Mouse (Mus musculus) heart, embryonic 16.5 days (tissue): ENCODE data around the gene Tnks1bp1. TPM values are rescaled to one million over a fixed set of nuclear protein-coding genes. Genes with fewer than 3 reads are reported as not detected.

Source experiments
- ATAC-seq: fragments of 200-750 bp; cut with Nextera tagmentation; replicated peaks from 2 replicates; pipeline ENCODE4 v1.8.0; 2017; ENCODE audit warnings: moderate number of reproducible peaks; ENCODE audit not compliant: insufficient read depth, low FRiP score; ENCODE audit errors: extremely low read depth
- H3K27ac ChIP-seq: fragments of 300-500 bp; sonication (generic); 2 replicates; pipeline ENCODE4 v1.5.1; 2014; ENCODE audit warnings: mild to moderate bottlenecking, low read length, control low read depth, moderate library complexity
- H3K27me3 ChIP-seq: fragments of 300-500 bp; sonication (generic); 2 replicates; pipeline ENCODE4 v1.6.1; 2014; ENCODE audit warnings: low read length, mixed read lengths; ENCODE audit not compliant: control insufficient read depth, insufficient read depth
- H3K36me3 ChIP-seq: fragments of 300-500 bp; sonication (generic); 2 replicates; pipeline ENCODE4 v1.6.1; 2014; ENCODE audit not compliant: control insufficient read depth, insufficient read depth
- H3K4me1 ChIP-seq: fragments of 300-500 bp; sonication (generic); 2 replicates; pipeline ENCODE4 v1.6.1; 2014; ENCODE audit warnings: low read length, mixed read lengths; ENCODE audit not compliant: control insufficient read depth, insufficient read depth
- H3K4me2 ChIP-seq: fragments of 300-500 bp; sonication (generic); 2 replicates; pipeline ENCODE4 v1.6.1; 2014; ENCODE audit warnings: low read depth, mild to moderate bottlenecking, control low read depth, low read length
- H3K4me3 ChIP-seq: fragments of 300-500 bp; sonication (generic); 2 replicates; pipeline ENCODE4 v1.5.1; 2014; ENCODE audit warnings: mild to moderate bottlenecking, control low read depth, low read length
- H3K9ac ChIP-seq: fragments of 300-500 bp; sonication (generic); 2 replicates; pipeline ENCODE4 v1.6.1; 2014; ENCODE audit warnings: low read length, control low read depth
- H3K9me3 ChIP-seq: fragments of 300-500 bp; sonication (generic); replicated peaks from 2 replicates; pipeline ENCODE4 v1.6.1; 2016; ENCODE audit warnings: low read length; ENCODE audit not compliant: control insufficient read depth
- WGBS: fragments of 180-500 bp; shearing (Covaris S2); extraction: QIAGEN DNeasy Blood & Tissue Kit; methylation state at CpG from one replicate; pipeline ENCODE4 v1.1.7; 2014; 5-methylcytosine and 5-hydroxymethylcytosine counted together
- polyA plus RNA-seq: library from polyadenylated mRNA; unstranded; fragments of >200 nt; fragmentation: Nextera tagmentation; extraction: Ambion mirVana; gene quantifications from 2 replicates; pipeline ENCODE4 v1.2.1, GENCODE M21; 2015

Tnks1bp1 gene
- polyA plus RNA-seq, 1 experiment from 2014 or later, result 23.6 TPM

DNA sequence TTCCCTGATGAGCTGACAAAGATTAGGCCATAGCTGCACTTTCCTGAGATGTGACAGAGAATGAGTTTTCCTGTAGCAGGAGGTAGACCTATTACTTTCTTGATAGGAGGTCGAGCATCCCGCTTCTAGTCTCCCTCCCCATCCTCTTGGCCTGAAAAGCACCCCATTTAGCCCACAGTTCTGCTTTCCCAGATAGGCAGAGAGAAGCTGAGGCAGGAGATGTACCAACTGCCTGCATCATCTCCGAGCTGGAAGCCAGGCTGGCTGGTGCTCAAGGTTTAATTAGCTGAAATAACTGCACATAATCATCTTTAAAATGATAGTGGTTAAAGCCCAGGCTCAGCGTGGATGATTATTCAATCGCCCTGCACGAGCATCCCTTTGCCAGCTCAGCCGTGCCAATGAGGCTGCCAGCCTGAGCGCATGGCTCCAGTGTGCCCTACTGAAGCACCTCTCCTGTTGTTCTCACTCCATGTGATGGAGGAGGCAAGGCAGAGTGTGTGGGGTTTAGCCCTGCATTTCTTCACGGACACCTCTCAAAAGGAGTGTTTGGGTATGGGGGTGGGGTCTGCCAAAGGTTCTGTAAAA is 62.6 kb downstream of the Tnks1bp1 start:
- no peak overlapping the region for H3K9ac ChIP-seq
- 78% methylated on average over 9 of the region's 9 CpGs for WGBS
- ATAC-seq, result no peak
- H3K27me3 ChIP-seq, result no peaks in the 10 kb centered on the region
- H3K4me3 ChIP-seq, result no peak overlapping the region
- no peaks in the 10 kb centered on the region for H3K9me3 ChIP-seq
- peaks cover 8% of the 10 kb centered on the region for H3K4me1 ChIP-seq
- H3K27ac ChIP-seq, result no peak overlapping the region
- no peaks in the 10 kb centered on the region for H3K36me3 ChIP-seq
- no peak overlapping the region for H3K4me2 ChIP-seq

Other genes with a start within 250 kb of the Tnks1bp1 start
- 102 and 110 TPM in 2 replicates for gene Ube2l6, start 249.2 kb upstream of the Tnks1bp1 start, polyA plus RNA-seq
- gene Smtnl1, start 225.4 kb upstream of the Tnks1bp1 start, polyA plus RNA-seq, result 0.21 and 0.24 TPM in 2 replicates
- 92.9 and 97.9 TPM in 2 replicates for gene Timm10, start 221.0 kb upstream of the Tnks1bp1 start, polyA plus RNA-seq
- gene Slc43a1, start 209.2 kb upstream of the Tnks1bp1 start, polyA plus RNA-seq, result 8.0 and 8.7 TPM in 2 replicates
- gene Rtn4rl2, start 161.3 kb upstream of the Tnks1bp1 start, polyA plus RNA-seq, result 1.5 and 1.7 TPM in 2 replicates
- gene Slc43a3, start 111.4 kb upstream of the Tnks1bp1 start, polyA plus RNA-seq, result 42.5 and 43.6 TPM in 2 replicates
- 0.68 TPM in 1 of 2 replicates, not detected in the other for gene Prg2, start 67.6 kb upstream of the Tnks1bp1 start, polyA plus RNA-seq
- 0.34 TPM in 1 of 2 replicates, not detected in the other for gene Prg3, start 59.8 kb upstream of the Tnks1bp1 start, polyA plus RNA-seq
- gene Ssrp1, start 10.8 kb upstream of the Tnks1bp1 start, polyA plus RNA-seq, result 136 and 148 TPM in 2 replicates
- 0.60 and 0.79 TPM in 2 replicates for gene P2rx3, start 10.6 kb upstream of the Tnks1bp1 start, polyA plus RNA-seq
- gene Aplnr, start 88.2 kb downstream of the Tnks1bp1 start, polyA plus RNA-seq, result 42.9 and 53.3 TPM in 2 replicates
- 0.33 and 0.49 TPM in 2 replicates for gene Lrrc55, start 149.2 kb downstream of the Tnks1bp1 start, polyA plus RNA-seq